ENCODE assay signal across 9 mouse cellular contexts in genomic region chr8:13411597-13411996, GRCm38 (mm10). TPM values are rescaled to one million over a fixed set of nuclear protein-coding genes. Genes with fewer than 3 reads are reported as not detected.
DNase-seq lines count a peak whose midpoint lies in the region; ATAC-seq and TF ChIP-seq lines count a peak whose summit lies in the region.
"Had no signal": no experiment of that assay in that cellular context is flagged by ENCODE, and none has a peak within 500 bp of the region (broad histone marks: within the 10 kb centered on the region; RNA-seq: fewer than 3 reads in every experiment).

No protein-coding gene starts in this region.

- ATAC-seq in lung, embryonic 14.5 days (ENCODE audit: insufficient read depth) = no peak
- no peak for ATAC-seq in erythroblast, adult 5-6 weeks (replicated peaks; ENCODE audit: low FRiP score, poor library complexity, severe bottlenecking)

- 23% methylated on average over 6 of the region's 6 CpGs for WGBS in large intestine, adult 2 months
- WGBS in lung, embryonic 14.5 days = 24% methylated on average over 6 of the region's 6 CpGs

- DNase-seq in CD4-positive, CD25-positive, alpha-beta regulatory T cell, adult 2 months (ENCODE audit: low read depth, low spot score) = peak; percentile 75
- peak; percentile 85 for DNase-seq in MN1 (ENCODE audit: low spot score)
- DNase-seq in cerebellum, adult 9-10 months = peak; percentile 66
- DNase-seq in gastrocnemius, postnatal 10 days = peak; percentile 75
- DNase-seq in large intestine, adult 2 months (ENCODE audit: low read depth, low spot score) = peak; percentile 29
- peak; percentile 85 for DNase-seq in lung, embryonic 14.5 days
- DNase-seq in right cerebral cortex, postnatal 14 days = peak; percentile 68

- peak; percentile 84 for TF ChIP-seq CTCF in lung, embryonic 14.5 days (IDR thresholded peaks at IDR 0.05; ENCODE audit: low read depth)

- no peak overlapping the region for H3K4me2 ChIP-seq in lung, embryonic 14.5 days
- H3K4me2 ChIP-seq: liver, embryonic 15.5 days had no signal

- no peak overlapping the region for H3K9ac ChIP-seq in lung, embryonic 14.5 days
- H3K9ac ChIP-seq: liver, embryonic 15.5 days had no signal

- no peak overlapping the region for H3K4me3 ChIP-seq in lung, embryonic 14.5 days (ENCODE audit: low read depth, low read length)
- H3K4me3 ChIP-seq: liver, embryonic 15.5 days had no signal

- no peaks in the 10 kb centered on the region for H3K9me3 ChIP-seq in lung, embryonic 14.5 days (ENCODE audit: low read depth, low read length)
- H3K9me3 ChIP-seq: liver, embryonic 15.5 days had no signal

- H3K4me1 ChIP-seq in lung, embryonic 14.5 days (ENCODE audit: insufficient read depth) = no peaks in the 10 kb centered on the region
- H3K4me1 ChIP-seq: liver, embryonic 15.5 days had no signal

- no peaks in the 10 kb centered on the region for H3K27me3 ChIP-seq in lung, embryonic 14.5 days (ENCODE audit: insufficient read depth, low read length)
- H3K27me3 ChIP-seq: liver, embryonic 15.5 days had no signal

- H3K27ac ChIP-seq in lung, embryonic 14.5 days (ENCODE audit: low read depth) = no peak overlapping the region
- H3K27ac ChIP-seq: liver, embryonic 15.5 days had no signal

- no peaks in the 10 kb centered on the region for H3K36me3 ChIP-seq in lung, embryonic 14.5 days (ENCODE audit: insufficient read depth)
- H3K36me3 ChIP-seq: liver, embryonic 15.5 days had no signal

RNA-seq across cellular contexts. Expression of gene Grk1, which starts 6.7 kb away (rescaled TPM):
- total RNA-seq in gastrocnemius, postnatal 10 days (2021) = under 1 TPM; 0.02 TPM
- not detected in 2 replicates for polyA plus RNA-seq in large intestine, adult 2 months (2012; rRNA removed)
- polyA plus RNA-seq in lung, embryonic 14.5 days (2014; fragmentation: Nextera tagmentation; extraction: Ambion mirVana) = not detected in 2 replicates
- total RNA-seq in erythroblast, adult 5-6 weeks (2015; ENCODE audit: low replicate concordance) = not detected in 2 replicates
- 0.28 and 0.34 TPM in 2 replicates for total RNA-seq in erythroblast, adult 5-6 weeks (2017; ENCODE audit: low replicate concordance)
- polyA plus RNA-seq: liver, embryonic 15.5 days had no signal

RNA-seq across cellular contexts. Expression of gene Atp4b, which starts 15.0 kb away (rescaled TPM):
- not detected for total RNA-seq in gastrocnemius, postnatal 10 days (2021)
- polyA plus RNA-seq in large intestine, adult 2 months (2012; rRNA removed) = 0.23 and 0.52 TPM in 2 replicates
- not detected in 2 replicates for polyA plus RNA-seq in lung, embryonic 14.5 days (2014; fragmentation: Nextera tagmentation; extraction: Ambion mirVana)
- total RNA-seq in erythroblast, adult 5-6 weeks (2015; ENCODE audit: low replicate concordance) = not detected in 2 replicates
- not detected in 2 replicates for total RNA-seq in erythroblast, adult 5-6 weeks (2017; ENCODE audit: low replicate concordance)
- polyA plus RNA-seq: liver, embryonic 15.5 days had no signal

RNA-seq across cellular contexts. Expression of gene Tmem255b, which starts 23.4 kb away (rescaled TPM):
- 1 to 10 TPM; 3.9 to 7.5 TPM for total RNA-seq in gastrocnemius, postnatal 10 days (2021)
- 4.1 and 4.9 TPM in 2 replicates for polyA plus RNA-seq in large intestine, adult 2 months (2012; rRNA removed)
- 0.59 and 0.95 TPM in 2 replicates for polyA plus RNA-seq in lung, embryonic 14.5 days (2014; fragmentation: Nextera tagmentation; extraction: Ambion mirVana)
- not detected in 2 replicates for total RNA-seq in erythroblast, adult 5-6 weeks (2015; ENCODE audit: low replicate concordance)
- total RNA-seq in erythroblast, adult 5-6 weeks (2017; ENCODE audit: low replicate concordance) = not detected in 2 replicates
- polyA plus RNA-seq: liver, embryonic 15.5 days had no signal

Comparison
In these comparisons a context has a peak if more than half of its experiments do, and no peak if none do; other contexts are left out.
1. DNase-seq: peak in every context shown above with its lines; median percentile 85 in MN1; 85 in lung, embryonic 14.5 days; 75 in CD4-positive, CD25-positive, alpha-beta regulatory T cell, adult 2 months; 75 in gastrocnemius, postnatal 10 days; 68 in right cerebral cortex, postnatal 14 days; 66 in cerebellum, adult 9-10 months; 29 in large intestine, adult 2 months.
2. RNA of gene Tmem255b, which starts 23.4 kb away (total RNA-seq): 3.9 to 7.5 TPM in gastrocnemius, postnatal 10 days; not detected in erythroblast, adult 5-6 weeks; every median in the first group is over 4 times any median in the second.